Mouse (Mus musculus) forebrain, embryonic 16.5 days (tissue): ENCODE data around the gene Anp32e. TPM values are rescaled to one million over a fixed set of nuclear protein-coding genes. Genes with fewer than 3 reads are reported as not detected.

Source experiments
- ATAC-seq: fragments of 200-750 bp; cut with Nextera tagmentation; 2 replicates; pipeline ENCODE4 v1.8.0; 2017; ENCODE audit warnings: mild to moderate bottlenecking, moderate library complexity
- H3K27ac ChIP-seq: fragments of 300-500 bp; sonication (generic); 2 replicates; pipeline ENCODE4 v1.5.1; 2014; ENCODE audit warnings: low read length, control low read depth
- H3K27me3 ChIP-seq: fragments of 300-500 bp; sonication (generic); replicated peaks from 2 replicates; pipeline ENCODE4 v1.6.1; 2014; ENCODE audit warnings: low read length; ENCODE audit not compliant: control insufficient read depth, insufficient read depth
- H3K36me3 ChIP-seq: fragments of 300-500 bp; sonication (generic); 2 replicates; pipeline ENCODE4 v1.6.1; 2014; ENCODE audit not compliant: control insufficient read depth, insufficient read depth
- H3K4me1 ChIP-seq: fragments of 300-500 bp; sonication (generic); replicated peaks from 2 replicates; pipeline ENCODE4 v1.6.1; 2014; ENCODE audit warnings: low read length; ENCODE audit not compliant: control insufficient read depth, insufficient read depth
- H3K4me2 ChIP-seq: fragments of 300-500 bp; sonication (generic); 2 replicates; pipeline ENCODE4 v1.6.1; 2014; ENCODE audit warnings: mild to moderate bottlenecking, low read length, control low read depth
- H3K4me3 ChIP-seq: fragments of 300-500 bp; sonication (generic); replicated peaks from 2 replicates; pipeline ENCODE4 v1.5.1; 2014; ENCODE audit warnings: mild to moderate bottlenecking, low read length, control low read depth
- H3K9ac ChIP-seq: fragments of 300-500 bp; sonication (generic); replicated peaks from 2 replicates; pipeline ENCODE4 v1.6.1; 2014; ENCODE audit warnings: low read depth, low read length, control low read depth
- H3K9me3 ChIP-seq: fragments of 300-500 bp; sonication (generic); 2 replicates; pipeline ENCODE4 v1.6.1; 2016; ENCODE audit warnings: low read length; ENCODE audit not compliant: control insufficient read depth
- WGBS: fragments of 180-500 bp; shearing (Covaris S2); extraction: QIAGEN DNeasy Blood & Tissue Kit; methylation state at CpG from one replicate; pipeline ENCODE4 v1.1.7; 2014; 5-methylcytosine and 5-hydroxymethylcytosine counted together
- polyA plus RNA-seq: library from polyadenylated mRNA; unstranded; fragments of >200 nt; fragmentation: Nextera tagmentation; extraction: Ambion mirVana; gene quantifications from 2 replicates; pipeline ENCODE4 v1.2.1, GENCODE M21; 2015

Gene Anp32e
- polyA plus RNA-seq, 1 experiment from 2014 or later: 185 TPM

DNA sequence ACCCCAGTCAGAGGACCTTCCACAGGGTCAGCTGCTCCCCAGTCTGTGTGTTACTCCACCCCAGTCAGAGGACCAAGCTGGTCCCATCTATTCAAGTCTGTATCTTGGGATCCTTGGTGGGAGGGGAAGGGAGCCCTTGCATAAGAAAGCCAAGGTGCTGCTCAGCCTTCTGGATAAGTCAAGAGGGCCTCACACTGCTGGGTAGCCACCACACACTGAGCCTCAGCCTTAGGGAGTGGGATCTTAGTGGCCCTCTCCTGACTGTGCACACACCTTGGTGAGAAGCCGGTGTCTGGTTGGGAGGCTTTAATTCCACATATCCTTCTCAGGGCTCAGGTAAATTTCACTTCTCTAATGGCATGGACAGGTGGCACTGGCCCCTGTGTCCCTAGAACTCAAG, 59.1 kb downstream of the Anp32e start:
- Histone ChIP-seq H3K27me3 (no peaks in the 10 kb centered on the region), H3K9ac (no peak overlapping the region), H3K4me1 (peaks cover 34% of the 10 kb centered on the region), H3K4me3 (no peak overlapping the region), H3K36me3 (peaks cover 29% of the 10 kb centered on the region), H3K4me2 (no peak overlapping the region), H3K27ac (no peak overlapping the region), H3K9me3 (no peaks in the 10 kb centered on the region)
- WGBS: 100% methylated on average over 1 of the region's 1 CpGs
- no peak for ATAC-seq

- H3K4me1 ChIP-seq: peaks cover 43% of the 10 kb centered on the region
- ATAC-seq: no peak
- no peaks in the 10 kb centered on the region for H3K27me3 ChIP-seq
- H3K36me3 ChIP-seq: peaks cover 29% of the 10 kb centered on the region
- H3K4me2 ChIP-seq: no peak overlapping the region
- H3K4me3 ChIP-seq: no peak overlapping the region
- H3K9ac ChIP-seq: no peak overlapping the region
- H3K9me3 ChIP-seq: no peaks in the 10 kb centered on the region
- 50% methylated on average over 10 of the region's 10 CpGs for WGBS
- H3K27ac ChIP-seq: no peak overlapping the region
Measured at GRCm38 (mm10) chr3:95988969-95989368, 59.9 kb downstream of the Anp32e start.

DNA sequence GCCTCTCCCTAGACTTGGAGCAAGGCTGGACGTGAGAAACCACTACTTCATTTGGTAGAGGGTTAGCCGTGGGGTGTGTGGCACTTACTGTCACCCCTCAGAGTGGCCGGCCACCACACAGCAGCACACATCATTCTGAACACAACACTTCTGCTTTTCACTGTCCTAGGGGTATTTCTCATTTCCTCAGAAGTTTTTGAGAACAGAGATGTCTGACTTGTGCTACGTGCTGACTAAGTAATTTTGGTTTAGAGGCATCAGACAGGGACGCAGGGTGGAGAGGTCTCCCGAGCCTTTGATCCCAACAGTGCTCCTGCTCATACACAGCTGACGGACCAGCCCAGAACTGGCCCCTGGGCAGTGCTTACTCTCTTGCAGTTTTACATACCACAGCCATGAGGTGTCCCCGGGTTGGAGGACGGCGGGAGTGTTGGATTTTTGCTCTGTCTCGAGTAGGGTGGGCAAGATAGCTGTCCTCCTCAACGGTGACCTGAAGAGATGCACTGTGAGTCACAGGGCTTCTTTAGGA, 61.4 kb downstream of the Anp32e start:
- Histone ChIP-seq H3K4me2 (no peak overlapping the region), H3K9me3 (no peaks in the 10 kb centered on the region), H3K9ac (no peak overlapping the region), H3K36me3 (peaks cover 29% of the 10 kb centered on the region), H3K27me3 (no peaks in the 10 kb centered on the region), H3K4me1 (peaks cover 37% of the 10 kb centered on the region), H3K4me3 (no peak overlapping the region), H3K27ac (no peak overlapping the region)
- 87% methylated on average over 12 of the region's 12 CpGs for WGBS
- no peak for ATAC-seq

DNA sequence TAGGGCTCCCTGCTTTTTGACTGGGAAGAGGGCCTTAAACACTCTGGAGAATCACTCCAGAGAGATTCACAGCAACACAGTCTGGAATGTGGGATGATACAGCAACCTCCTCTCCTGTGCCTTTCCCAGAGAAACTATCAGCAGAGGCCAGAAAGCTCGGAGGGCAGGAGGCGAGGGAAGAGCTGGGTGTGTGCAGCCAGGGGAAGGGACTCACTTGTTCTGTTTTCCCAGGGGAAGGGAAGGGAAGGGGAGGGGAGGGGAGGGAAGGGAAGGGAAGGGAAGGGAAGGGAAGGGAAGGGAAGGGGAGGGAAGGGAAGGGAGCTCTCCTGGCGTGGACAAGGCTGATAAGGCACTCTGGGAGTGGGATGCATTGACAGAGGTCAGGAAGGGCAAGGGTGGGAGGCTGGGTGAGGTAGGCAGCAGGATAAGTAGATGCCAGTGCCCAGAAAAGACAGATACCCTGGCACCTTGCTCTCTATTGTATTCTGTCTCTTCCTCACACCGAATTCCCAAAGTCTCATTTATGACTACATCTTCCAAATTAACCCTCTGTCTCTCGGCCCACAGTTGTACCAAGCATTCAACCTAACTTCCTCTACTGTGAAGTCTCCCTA, 64.1 kb downstream of the Anp32e start:
- Histone ChIP-seq H3K27ac (no peak overlapping the region), H3K4me3 (peak overlapping the region; percentile 81), H3K27me3 (no peaks in the 10 kb centered on the region), H3K9me3 (no peaks in the 10 kb centered on the region), H3K4me2 (peak overlapping the region; percentile 69), H3K4me1 (peaks cover 36% of the 10 kb centered on the region), H3K36me3 (peaks cover 27% of the 10 kb centered on the region), H3K9ac (peak overlapping the region; percentile 99)
- no peak for ATAC-seq
- 39% methylated on average over 5 of the region's 5 CpGs for WGBS

GRCm38 (mm10) chr3:95993881-95994280, 64.8 kb downstream of the Anp32e start:
- Histone ChIP-seq H3K27ac (peak overlapping the region; percentile 98), H3K9me3 (no peaks in the 10 kb centered on the region), H3K36me3 (peaks cover 27% of the 10 kb centered on the region), H3K4me3 (peak overlapping the region; percentile 81), H3K9ac (peak overlapping the region; percentile 99), H3K4me2 (peak overlapping the region; percentile 69), H3K27me3 (no peaks in the 10 kb centered on the region), H3K4me1 (peaks cover 36% of the 10 kb centered on the region)
- ATAC-seq: no peak
- 20% methylated on average over 4 of the region's 4 CpGs for WGBS

GRCm38 (mm10) chr3:95994381-95994846, 65.4 kb downstream of the Anp32e start:
- Histone ChIP-seq H3K27me3 (no peaks in the 10 kb centered on the region), H3K9me3 (no peaks in the 10 kb centered on the region), H3K4me1 (peaks cover 39% of the 10 kb centered on the region), H3K27ac (peak overlapping the region; percentile 98), H3K36me3 (peaks cover 22% of the 10 kb centered on the region), H3K9ac (peak overlapping the region; percentile 99), H3K4me2 (peak overlapping the region; percentile 69), H3K4me3 (peak overlapping the region; percentile 81)
- 7% methylated on average over 6 of the region's 6 CpGs for WGBS
- no peak for ATAC-seq

DNA sequence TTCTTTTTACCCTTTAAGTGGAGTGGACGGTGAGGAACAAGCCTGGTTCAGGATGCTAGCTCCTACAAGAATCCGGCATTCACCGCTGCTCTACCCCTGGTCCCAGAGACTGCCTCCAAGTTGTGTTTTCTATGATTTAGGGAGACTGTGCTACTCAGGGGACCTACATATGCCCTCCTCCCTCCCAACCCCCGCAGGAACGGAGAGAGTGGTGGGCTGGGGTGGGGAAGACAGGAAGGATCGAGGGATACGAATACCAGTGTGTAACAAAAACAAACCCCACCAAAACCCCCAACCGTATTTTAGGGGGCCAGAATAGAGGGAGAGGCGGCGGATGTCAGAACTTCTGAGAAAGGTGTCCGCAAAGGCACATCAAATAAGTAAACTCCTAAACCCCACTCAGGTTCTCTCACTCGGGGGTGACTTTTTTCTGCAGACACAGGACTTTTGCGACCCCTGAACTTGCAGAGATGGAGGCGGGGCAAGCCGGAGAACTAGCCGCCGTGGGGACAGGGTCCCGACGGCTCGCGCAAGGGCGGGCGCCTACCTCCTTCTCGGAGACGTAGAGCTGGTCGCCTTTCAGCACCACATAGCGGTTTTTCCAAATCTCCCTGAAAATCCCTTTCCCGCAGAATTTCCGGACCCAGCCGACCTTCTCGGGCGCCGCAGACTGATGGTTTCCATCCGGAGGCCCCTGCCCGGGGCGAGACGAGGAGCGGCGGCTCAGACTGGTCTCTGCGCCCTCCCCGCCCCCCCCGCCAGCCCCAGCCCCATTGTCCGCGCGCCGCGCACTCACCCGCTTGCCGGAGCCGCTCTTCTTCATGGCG, 66.1 kb downstream of the Anp32e start:
- under 1% methylated on average over 40 of the region's 51 CpGs for WGBS
- Histone ChIP-seq H3K27ac (peak overlapping the region; percentile 98), H3K4me1 (peaks cover 39% of the 10 kb centered on the region), H3K4me2 (peak overlapping the region; percentile 69), H3K36me3 (peaks cover 18% of the 10 kb centered on the region), H3K27me3 (no peaks in the 10 kb centered on the region), H3K9ac (peak overlapping the region; percentile 99), H3K9me3 (no peaks in the 10 kb centered on the region), H3K4me3 (peak overlapping the region; percentile 81)
- peak; percentile 66 for ATAC-seq

GRCm38 (mm10) chr3:95995802-95996428, 66.9 kb downstream of the Anp32e start, which contains the start of gene Plekho1:
Gene Plekho1 (minus strand): TSS chr3:95996001.
- peak within 1 kb of the TSS; percentile 98 for H3K27ac ChIP-seq
- peaks cover 11% of the 10 kb centered on the region for H3K36me3 ChIP-seq
- peaks cover 41% of the 10 kb centered on the region for H3K4me1 ChIP-seq
- peak within 1 kb of the TSS; percentile 99 for H3K9ac ChIP-seq
- under 1% methylated on average over 59 of the region's 84 CpGs for WGBS
- peak; percentile 69 for ATAC-seq
- no peaks in the 10 kb centered on the region for H3K9me3 ChIP-seq
- H3K4me3 ChIP-seq: peak within 1 kb of the TSS; percentile 81
- peak within 1 kb of the TSS; percentile 69 for H3K4me2 ChIP-seq
- no peaks in the 10 kb centered on the region for H3K27me3 ChIP-seq
